Mouse (Mus musculus): ENCODE data around the gene Ell. TPM values are rescaled to one million over a fixed set of nuclear protein-coding genes. Genes with fewer than 3 reads are reported as not detected.

The Ell gene
- total RNA-seq, 2 experiments from 2014 or later: 8.1 to 19.3 TPM

DNA sequence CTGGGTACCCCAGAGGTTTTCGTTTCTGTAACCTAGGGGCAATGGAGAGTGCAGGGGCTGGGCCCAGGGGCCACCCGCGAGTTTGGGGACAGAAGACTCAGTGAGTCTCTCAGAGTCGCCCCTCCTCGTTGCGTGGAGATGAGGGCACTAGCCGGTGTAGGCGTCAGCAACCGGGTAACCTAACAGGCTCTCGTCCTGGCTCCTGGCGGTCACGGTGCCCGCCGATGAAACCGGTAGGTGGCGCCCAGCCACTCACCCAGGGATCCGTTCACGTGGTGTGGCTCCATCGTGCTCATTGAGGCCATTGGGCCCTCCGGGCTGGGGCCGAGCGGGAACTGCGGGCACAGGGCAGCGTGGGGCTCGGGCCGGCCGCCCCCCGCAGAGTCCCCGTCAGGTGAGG, 59.0 kb downstream of the Ell start:
- DNase-seq: peak; percentile 73

DNA sequence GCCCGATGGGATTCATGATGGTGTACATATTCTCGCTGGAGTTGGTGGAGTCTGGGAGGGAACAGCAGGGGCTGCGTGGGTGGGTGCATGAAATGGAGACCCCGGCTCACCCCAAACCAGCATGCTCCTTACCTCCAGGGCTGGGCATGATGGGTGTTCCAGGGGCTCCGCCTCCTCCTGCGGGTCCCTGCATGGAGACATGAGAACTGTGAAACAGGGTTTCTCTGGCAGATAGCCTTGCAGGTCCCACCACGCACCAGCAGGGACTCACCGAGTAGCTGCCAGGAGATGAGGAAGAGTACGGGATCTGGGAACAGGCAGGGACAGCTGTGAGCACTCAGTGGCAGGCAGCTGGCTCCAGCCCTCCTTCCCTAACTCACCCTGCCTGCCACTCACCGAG, 59.5 kb downstream of the Ell start:
- DNase-seq: no peak

DNA sequence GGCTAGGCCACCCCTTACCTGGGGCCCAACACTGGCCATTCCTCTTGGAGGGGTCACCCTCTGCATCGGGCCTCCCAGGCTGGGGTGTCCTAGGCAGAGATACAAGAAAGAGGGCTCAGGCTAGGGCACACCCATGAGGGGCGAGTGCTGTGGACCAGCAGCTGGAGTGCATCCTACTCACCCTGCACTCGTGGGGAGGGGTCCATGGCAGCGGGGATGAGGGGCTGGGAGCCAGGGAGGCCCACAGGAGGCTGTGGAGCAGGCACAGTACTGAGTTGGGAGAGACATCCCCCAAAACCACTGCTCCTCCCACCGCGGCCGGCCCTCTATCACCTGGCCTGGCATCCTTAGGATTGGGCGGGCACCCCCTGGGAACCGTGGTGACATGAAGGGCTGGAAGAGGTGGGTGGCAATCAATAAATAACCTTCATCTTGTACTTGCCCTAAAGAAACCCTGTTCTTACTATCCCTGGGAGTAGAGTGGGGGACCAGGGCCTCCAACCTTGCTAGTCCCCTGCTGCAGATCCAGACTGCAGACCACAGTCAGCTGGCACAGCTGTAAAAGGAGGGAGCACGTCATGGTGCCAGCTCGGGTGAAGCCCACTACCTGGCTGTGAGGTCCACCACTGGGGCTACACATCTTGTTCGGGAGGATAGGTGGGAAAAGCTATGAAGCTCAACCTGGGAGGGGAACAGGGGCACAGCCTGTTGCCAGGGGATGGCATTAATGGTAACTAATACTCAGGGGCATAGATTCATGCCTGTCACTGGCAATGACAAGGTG, 60.4 kb downstream of the Ell start:
- no peak for DNase-seq

DNA sequence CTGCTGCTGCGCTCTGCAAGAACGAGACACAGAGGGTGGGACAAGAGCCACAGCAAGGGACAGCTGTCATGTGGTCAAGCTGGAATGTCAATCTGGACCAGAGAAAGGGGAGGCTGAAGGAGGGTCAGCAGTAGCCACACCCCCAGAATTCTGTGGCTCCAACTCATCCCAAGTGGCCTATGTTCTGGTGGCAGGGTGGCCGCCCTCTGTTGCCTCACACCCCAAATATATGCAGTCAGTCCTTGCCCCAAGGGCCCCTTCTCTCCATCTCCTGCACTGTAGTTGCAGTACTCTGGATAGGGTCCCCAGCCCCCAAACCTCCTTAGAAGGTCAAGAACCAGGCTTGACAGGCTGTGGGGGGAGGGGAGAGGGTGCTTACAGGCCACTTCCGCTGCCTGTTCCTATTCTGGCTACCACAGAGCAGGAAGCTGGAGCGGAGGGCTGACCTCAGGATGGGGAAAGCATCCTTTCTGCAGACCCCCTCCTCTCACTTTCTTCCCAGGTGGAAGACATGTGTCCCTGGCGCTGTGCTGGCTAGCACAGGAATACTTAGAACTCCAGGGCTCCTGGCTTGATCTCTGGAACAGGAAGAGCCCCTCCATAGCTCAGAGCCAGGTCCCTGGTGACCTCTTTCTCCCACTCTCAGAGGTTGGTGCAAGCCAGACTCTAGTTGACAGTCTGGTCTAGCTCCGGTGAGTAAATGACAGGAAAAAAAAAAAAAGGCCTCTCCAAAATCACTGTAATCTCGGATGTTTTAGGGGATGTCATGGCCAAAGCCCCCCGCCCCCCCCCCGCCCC, 61.4 kb downstream of the Ell start:
- peak; percentile 44 for DNase-seq

DNA sequence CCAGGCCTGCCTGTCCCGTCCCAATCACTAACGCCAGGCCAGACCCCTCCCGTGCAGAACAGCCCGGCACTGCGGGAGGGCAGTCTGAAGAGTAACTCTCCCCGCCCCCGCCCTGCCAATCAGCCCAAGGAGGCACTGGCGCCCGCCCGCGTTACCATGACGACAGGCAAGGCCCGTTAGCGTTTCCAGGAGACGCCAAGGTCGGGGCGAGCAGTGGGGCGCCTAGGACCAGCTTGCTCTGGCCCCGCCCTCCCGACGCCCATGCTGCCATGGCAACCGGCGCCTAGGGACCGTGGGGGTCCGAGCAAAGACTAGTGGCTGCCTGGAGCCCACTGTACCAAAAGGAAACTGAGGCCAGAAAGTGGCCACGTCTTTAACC, 62.0 kb downstream of the Ell start:
- peak; percentile 59 for DNase-seq

DNA sequence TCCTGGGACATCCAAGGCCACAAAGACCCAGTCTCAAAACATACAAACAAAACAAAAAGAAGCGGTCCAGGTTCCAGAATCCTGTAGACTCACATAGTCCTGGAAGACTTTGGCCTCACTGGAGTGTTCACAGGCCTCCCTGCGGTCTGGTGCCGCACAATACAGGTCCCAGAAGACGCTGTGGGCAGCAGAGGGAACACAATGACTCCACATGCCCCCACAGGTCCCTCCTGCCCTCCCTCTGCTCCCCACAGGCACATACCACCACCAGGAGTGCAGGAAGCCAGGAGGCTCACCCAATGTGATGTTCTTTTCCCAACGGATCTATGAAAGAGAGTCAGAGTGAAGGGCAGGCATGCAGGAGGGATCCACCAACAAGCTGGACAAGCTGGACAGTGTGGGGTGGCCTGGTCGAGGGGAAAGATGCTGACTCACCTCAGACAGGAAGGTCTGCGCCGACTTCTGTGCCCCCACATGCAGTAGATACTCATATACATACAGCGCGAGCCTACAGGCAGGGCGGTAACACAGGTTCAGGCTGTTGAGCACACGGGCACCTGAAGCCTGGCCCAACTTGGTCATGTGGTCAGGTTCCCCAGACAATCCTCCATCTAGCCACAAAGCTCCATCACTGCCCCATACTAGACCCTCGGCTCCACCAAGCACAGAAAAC, 63.0 kb downstream of the Ell start:
- no peak for DNase-seq

DNA sequence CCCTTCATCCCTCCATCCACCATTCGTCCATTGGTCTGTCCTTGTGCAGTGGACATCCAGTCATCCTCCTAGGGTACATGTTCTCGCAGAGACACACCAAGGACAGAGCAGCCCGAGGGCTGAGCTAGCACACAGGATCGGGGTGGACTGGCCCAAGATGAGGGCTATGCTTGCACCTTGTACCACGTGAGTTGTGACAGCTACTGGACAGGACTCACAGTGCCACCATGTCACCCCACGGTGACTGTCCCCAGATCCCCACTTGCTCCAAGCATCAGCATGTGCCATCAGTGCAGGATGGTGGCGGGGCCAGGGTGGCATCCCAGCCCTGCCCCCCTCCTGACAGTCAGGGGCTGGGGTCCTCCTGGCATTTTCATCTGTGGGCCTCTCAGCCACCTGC, 65.3 kb downstream of the Ell start:
- no peak for DNase-seq

DNA sequence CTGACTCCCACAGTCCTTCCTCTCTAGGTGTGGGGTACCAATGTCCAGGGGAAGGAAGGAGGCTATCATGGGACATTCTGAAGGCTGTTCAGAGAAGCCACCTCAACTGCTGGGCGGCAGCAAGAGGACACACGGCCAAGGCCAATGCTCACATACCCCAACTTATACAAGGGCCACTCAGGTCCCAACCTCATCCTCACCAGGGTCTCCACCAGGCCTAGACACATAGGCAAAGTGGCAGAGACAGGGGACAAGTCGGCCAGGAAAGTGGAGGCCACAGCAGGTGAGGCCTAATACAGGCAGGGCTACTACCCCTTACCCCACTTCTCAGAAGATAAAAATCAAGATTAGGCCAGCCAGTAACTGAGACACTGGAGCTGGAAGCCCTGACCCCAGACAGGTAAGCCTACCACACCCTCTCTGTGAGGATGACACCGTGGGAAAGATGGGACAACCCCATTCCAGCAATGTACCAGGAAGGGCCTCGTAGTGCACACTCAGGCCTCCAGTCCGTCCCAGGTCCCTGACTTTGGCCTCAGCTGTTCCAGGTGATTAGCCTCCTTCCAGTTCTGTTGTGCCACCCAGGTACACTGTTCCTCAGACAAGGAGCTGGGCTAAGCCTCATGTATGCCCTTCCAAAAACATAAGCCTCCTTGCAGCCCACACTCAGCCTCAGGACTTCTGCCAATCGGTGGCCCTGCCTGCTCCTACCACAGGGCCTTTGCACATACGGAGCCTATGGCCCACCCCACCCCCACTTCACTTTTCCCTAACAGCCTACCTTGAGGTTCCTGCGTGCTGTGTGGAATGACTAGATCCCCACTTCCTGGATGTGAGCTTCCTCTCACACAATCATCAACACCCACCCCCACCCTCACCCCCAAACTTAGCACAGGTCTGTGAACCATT, 66.9 kb downstream of the Ell start:
- no peak for DNase-seq

DNA sequence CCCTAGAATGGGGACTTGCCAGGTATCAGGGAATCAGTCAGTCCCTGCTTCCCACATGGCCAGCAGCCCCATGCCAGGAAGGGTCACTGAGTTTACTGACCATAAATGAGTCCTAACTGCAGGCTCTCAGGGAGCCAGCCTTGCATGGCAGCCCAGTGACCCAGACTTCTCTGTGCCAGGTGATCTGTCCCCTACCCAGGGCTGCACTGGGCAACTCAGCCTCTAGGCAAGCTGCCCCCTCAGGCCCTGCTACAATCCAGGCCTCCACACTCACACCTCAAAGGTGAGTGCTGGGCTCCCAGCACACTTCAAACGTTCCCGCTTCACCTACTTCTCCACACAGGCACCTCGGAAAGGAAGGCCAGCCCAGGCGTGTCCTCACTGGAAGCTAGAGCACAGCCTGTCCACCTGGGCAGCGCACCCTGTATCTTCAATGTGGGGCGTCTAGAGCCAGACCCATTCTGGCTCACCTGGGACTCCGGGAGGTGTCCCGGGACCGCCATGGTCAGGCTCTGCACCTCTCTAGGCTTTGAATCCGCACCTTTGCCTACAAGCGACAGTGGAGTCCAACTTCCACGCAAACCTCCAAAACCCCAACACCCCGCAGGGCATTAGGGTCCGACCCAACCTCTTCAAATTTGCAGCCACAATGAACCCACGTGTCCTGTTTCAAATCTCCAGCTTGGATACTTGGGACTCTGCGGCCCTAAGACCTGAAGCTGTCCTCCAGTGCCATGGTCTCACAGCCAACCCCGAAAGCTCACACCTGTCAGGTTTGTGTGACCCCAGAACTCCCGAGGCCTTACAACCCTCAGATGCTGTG, 67.7 kb downstream of the Ell start:
- no peak for DNase-seq

DNA sequence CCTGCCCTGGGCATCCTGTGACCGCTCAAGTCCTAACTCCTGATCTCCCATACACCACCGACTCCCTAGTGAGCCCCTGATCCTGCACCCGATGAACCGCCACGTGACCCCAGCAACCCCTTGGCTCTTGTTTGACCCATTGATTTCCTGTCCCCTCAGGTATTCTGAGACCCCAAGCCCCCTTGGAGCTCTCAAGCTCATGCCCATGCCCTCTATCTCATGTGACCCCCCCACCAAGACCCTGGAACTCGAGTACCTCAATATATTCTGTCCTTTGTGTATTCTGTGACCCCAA, 68.3 kb downstream of the Ell start:
- no peak for DNase-seq

DNA sequence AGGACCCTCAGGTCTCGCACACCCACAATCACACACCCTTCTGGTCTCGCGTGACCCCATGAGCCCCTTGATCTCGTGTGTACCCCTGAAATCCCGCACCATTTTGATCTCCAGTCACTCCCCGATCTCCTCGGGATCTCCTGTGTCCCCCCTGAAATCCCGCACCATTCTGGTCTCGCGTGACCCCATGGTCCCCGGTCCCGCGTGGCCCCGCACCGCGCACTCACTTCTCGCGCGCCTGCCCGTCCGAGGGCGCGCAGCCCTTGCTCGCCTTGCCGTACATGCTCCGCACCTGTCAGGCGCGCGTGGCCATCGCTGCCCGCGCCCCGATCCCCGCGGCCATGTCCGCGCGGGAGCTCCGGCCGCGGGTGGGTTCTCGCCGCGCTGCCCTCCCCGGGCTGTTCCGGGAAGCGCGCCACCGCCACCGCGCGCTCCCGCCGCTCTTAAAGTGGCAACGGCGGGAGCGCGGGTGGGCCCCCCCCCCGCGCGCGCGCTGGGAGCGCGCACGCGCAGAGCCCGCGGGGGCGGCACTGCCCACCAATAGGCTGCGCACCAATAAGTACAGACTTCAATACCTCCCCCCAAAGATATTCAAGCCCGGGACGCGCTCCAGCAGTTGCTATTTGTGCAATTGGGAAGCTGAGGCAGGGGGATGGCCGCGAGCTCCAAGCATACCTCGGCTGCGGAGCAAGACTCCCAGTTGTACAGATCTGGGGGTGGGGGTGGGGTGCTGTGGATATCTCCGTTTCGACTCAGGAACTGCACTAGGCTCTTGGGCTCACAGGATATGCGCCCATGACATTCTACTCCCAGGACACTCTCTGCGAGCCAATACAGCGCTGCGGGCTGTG, 68.9 kb downstream of the Ell start:
- DNase-seq: no peak

DNA sequence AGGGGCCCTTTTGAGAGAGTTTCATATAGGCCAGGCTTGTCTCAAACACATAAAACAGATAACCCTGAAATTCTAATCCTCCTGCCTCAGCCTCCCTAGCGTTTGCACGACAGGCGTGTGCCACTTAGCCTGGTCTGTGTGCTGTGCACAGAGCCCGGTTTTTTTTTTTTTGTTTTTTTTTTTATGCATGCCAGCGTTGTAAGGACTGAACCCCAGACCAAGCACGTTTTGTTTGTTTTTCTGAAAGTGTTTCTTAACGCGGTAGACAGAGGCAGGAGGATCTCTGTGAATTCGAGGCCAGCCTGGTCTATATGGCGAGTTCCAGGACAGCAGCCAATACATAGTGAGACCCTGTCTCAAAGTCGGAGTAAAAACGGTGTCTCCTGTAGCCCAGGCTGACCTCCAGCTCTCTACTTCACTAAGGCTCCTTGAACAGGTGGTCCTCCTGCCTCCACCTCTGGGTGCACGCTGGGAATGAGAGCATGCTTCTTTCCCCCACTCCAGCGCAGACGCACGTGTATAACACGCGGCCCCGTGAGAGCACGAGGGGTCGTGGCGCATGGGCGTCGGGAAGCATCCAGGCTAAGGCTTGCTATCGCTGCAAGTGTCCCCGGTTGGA, 69.6 kb downstream of the Ell start, which contains the start of gene Ssbp4:
Gene Ssbp4, minus strand, starts transcription at position 124 of the 619 bp plus-strand sequence.
- no peak for DNase-seq

DNA sequence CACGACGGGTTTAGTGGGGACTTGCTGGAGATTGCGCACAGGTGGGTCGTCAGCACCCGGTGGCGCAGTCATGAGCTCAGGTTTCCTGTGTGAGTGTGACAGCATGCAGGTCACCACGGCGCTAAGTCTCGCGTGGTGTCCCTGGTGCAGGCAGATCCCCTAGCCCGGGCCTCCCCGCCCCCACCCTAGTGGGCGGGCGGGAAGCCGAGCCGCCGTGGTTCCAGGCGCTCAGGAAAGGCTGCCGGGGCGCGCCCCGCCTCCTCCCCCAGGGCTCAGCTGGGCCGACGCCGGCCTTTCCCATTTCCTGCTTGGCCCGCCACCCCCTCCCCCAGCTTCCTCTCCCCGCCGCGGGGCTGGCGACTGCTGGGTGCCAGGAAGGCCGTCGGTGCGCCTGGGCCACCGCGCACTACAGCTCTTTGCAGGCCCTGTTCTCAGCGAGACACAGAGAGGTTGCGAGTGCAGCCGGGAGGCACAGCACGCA, 70.2 kb downstream of the Ell start:
- peak; percentile 94 for DNase-seq

DNA sequence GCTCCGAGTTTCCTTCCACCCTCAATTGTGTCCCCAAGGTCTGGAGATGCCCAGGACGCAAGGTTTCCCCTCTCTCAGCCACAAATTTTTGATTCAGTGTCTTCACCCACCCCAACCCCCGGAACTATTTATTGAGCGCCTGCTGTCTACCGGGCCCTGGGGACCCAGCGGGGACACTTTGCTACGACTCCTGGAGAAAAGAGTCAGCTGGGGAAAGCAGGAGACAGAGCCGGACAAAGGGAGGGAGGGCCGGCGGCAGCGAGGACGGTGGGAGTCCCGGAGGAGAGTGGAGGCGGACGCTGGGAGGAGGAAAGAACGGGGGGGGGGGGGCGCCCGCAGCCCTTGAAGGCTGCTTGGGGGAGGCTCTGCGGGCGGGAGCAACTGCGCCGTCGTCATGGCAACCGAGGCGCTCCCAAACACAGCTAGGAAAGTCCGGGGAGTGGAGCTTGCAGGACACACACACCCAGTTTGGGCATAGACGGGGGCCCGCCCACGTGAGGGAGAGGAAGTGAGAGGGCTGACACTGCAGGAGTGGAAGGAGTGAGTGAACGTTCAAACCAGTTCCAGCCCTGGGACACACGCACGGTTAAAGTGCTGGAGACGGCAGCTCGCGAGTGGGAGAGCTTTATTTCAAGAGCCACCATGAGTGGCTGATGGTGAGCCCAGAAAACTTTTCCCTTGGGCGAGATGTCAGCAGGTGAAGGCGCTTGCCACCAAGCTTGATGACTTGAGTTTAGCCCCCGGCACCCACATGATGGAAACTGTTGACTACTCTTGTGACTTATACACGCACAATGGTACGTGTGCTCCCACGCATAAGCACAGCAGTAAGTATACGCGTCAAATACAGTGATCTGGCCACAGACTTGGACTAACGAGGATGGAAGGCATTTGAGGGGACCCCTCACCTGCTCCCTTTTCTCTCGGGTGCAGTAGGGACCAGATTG, 70.9 kb downstream of the Ell start:
- DNase-seq: peak; percentile 93

DNA sequence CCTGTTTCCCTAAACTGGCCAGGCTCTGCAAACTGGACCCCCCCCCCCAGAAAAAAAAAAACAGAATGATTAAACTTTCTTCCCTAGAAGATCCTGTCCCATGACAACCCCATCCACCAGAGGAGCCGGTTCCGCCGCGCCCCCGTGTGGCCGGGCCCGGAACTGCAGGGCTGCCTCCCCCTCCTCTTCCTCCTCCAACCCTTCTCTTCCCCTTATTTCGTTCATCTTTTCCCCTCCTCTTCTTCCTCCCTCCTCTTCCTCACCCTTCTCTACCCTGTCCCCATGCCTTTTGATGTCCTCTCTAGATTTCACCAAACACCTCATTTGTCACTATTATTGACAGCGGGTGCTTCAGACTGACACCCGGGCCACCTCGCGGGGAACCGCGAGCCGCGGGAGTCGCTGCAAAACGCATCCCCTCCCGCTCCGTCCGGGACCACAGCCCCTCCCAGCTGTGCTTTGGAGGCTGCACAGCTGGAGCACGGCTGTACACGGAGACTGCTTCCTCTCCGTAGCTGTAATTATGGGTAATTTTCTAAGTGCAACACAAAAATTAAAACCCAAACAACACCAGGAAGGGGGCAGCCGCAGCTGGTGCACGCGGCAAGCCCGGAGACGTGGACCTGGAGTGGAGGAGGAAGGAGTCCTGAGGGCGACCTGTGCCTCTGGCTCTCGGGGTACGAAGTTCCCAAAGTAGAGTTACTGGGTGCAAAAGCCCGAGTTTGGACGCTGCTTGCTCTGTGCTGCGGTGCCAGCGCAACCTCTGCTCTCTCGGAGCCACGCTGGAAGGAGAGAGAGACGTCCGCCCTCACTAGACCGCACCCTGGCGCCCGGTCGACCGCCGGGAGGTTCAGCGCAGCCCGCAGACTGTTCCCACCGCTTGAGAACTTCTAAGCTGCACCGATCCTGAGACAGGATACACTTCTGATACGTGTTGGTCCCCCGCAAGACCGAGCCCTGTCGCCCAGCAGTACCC, 71.8 kb downstream of the Ell start:
- DNase-seq: peak; percentile 88

DNA sequence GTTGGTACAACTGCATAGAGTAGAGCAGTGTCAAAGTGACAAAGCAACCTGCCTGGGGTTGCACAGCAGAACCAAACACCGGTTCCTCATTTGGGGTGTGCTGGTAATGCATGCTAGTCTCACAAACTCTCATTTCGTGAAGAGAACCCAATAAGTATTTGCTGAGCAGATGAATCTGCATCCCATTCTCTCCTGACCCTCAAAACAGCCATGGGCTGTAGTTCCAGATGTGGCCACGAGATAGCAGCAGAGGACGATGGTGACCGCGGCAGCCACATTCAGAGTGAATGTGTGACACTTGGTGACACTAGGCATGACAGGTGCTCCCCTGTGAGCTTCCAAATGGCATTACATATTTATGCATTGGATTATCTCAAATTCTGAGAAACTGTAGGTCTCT, 72.6 kb downstream of the Ell start:
- DNase-seq: peak; percentile 76

DNA sequence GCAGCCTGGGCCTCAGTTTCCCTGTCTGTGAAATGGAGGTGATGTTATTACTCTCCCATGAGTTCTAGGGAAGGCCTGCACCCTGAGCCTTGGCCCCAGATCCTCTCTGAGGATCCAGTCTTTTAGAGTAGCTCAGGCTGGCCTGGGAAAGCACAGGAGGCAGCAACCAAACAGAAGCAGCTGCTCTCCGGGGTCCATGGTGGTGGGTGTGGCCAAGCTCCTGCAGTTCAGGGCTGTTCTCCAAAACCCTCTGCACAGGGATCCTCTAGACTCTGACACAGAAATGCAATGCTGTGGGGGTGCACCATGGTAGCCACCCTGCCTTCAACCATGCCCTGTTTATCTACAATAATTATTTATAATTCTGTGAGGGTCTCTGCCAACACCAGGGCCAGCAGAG, 74.5 kb downstream of the Ell start:
- DNase-seq: no peak
